Mouse (Mus musculus): ENCODE data around the gene Clec16a. TPM values are rescaled to one million over a fixed set of nuclear protein-coding genes. Genes with fewer than 3 reads are reported as not detected.

Clec16a gene
- total RNA-seq, 2 experiments from 2014 or later: 74.1 to 76.7 TPM

DNA sequence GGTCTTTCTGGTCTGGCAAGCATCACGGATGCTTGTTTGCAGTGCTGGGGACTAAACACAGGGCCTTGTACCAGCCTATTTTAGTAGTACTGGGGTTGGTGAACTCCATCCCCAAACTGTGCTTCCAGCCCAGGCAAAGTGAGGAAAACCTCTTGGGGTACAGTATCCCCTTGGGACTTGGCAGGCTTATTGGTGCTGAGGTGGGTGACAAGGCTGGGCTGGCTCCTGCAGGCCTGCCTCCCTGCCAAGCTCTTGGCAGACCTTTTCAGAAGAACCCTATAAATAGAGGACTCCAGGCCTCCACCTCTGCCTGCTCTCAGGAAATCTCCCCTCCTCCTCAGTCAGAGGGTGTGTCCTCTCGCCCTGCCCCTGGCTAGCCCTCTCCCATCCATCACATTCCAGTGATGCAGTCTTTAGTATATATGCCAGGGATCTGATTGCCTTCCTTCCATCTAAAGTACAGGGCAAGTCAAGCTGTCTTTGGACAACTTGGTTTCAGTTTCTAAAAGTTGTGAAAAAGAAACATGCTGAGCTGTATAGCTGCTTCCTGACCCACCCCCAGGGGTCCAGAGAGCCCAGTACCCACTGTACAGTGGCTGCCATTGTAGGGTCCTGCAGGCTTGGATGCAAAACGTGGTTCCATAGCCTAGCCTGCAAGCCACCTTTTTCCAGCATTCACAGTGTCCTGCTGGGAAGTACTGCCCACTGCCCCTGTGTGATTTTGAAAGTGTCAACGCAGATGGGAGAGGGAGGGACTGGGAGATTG is 241.8 kb downstream of the Clec16a start:
- no peak for DNase-seq (ENCODE audit: low spot score in 2 of 2)

DNA sequence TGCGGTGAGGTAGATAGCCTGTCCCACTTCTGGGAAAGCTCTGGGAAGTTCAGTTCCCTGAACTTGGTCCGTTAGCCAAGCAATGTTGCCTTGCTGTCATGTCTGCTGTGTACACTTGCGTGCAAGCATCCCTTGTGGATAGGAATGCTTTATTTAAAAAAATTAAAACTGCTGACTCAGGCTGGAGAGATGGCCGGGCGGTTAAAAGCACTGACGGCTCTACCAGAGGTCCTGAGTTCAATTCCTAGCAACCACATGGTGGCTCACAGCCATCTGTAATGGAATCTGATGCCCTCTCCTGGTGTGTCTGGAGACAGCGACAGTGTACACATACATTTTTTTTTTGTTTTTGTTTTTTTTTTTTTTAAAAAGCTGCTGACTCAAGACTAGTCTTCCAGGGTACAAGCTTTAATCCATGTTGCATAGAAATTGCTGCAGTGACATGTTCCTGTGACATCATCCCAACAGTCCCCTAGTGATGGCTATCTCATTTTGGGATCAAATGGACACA is 242.5 kb downstream of the Clec16a start:
- DNase-seq (ENCODE audit: low spot score in 2 of 2): no peak
- intact Hi-C loops (cut with DNase I): loop anchor here (5.0 kb wide), 3 partner anchors 50 to 200 kb away; partner anchors contain the start of gene Rmi2

More for the DNA sequence above, 241.8 kb downstream of the Clec16a start:
- intact Hi-C loops (cut with DNase I): loop anchor here (5.0 kb wide), 3 partner anchors 50 to 200 kb away; partner anchors contain the start of gene Rmi2

- no peak for DNase-seq (ENCODE audit: low spot score in 2 of 2)
- intact Hi-C loops (cut with DNase I): loop anchor here (5.0 kb wide), 3 partner anchors 49 to 201 kb away; partner anchors contain the start of gene Rmi2
These were observed 243.1 kb downstream of the Clec16a start, which contains the start of gene Tnp2 for GRCm38 (mm10) chr16:10788271-10788670. Tnp2 (minus strand) TSS chr16:10788660.

DNA sequence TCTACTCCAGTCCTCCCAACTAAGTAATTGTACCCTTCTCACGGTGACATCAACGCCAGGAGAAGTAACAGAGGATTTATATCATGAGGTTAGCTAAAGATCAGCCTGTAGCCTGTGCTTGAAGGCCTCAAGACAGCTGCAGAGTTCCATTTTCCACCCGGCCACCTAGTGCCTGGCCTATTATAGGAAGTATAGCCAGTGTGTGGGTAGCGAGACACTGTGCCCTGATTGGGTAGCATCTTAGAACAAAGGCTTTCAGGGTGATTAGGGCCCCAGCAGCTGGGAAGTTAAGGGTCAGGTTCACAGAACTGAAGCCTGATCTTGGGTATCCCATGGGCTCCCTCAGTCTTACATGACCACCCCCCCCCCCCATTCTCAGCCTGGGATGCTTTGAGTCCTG is 243.7 kb downstream of the Clec16a start:
- intact Hi-C loops (cut with DNase I): loop anchor here (5.0 kb wide), 3 partner anchors 48 to 202 kb away; partner anchors contain the start of gene Rmi2
- no peak for DNase-seq (ENCODE audit: low spot score in 2 of 2)

DNA sequence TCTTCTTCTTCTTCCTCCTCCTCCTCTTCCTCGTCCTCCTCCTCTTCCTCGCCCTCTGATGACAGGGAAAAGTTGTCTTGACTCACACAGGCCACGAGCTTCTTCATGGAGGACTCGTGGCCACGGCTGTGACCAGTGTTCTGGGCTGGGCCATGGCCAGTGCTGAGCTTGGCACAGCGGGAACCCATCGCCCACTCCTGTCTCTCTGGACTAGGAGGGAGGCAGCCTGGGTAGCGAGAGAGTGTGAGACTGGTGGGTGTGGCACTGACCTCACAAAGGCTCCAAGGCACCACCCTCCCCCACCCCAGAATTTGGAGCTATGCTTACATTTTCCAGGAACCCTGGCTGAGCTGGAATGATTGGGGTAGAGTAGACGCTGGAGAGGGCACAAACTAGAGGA is 245.6 kb downstream of the Clec16a start, which contains the start of gene Prm3:
Gene Prm3 (minus strand): TSS at position 213 of the 400 bp plus-strand sequence.
- DNase-seq (ENCODE audit: low spot score in 2 of 2): no peak

More for the DNA sequence above, 245.6 kb downstream of the Clec16a start, which contains the start of gene Prm3:
- intact Hi-C loops (cut with DNase I): no loop called here

Other genes starting within 250 kb of the Clec16a start
- gene Emp2, start 231.4 kb upstream of the Clec16a start, total RNA-seq (2021): 10 to 100 TPM; 19.8 to 22.7 TPM
- 1 to 10 TPM; 4.1 to 6.5 TPM for gene Tekt5, start 149.8 kb upstream of the Clec16a start, total RNA-seq (2021)
- gene Nubp1, start 133.4 kb upstream of the Clec16a start, total RNA-seq (2021): 10 to 100 TPM; 17.2 to 17.8 TPM
- gene Tvp23a, start 98.0 kb upstream of the Clec16a start, total RNA-seq (2021): 10 to 100 TPM; 33.6 to 36.0 TPM
- under 1 TPM in 1 of 2 experiments, not detected in 1; 0.04 TPM for gene Ciita, start 65.3 kb upstream of the Clec16a start, total RNA-seq (2021)
- gene Dexi, start 2.3 kb upstream of the Clec16a start, total RNA-seq (2021): 10 to 100 TPM; 43.5 to 50.3 TPM
- gene Socs1, start 240.2 kb downstream of the Clec16a start, total RNA-seq (2021): 1 to 10 TPM; 1.3 TPM
- not detected for gene Tnp2, start 243.3 kb downstream of the Clec16a start, total RNA-seq (2021)
- gene Prm3, start 245.6 kb downstream of the Clec16a start, total RNA-seq (2021): not detected

Measured in left cerebral cortex, postnatal 14 days (tissue).